Mouse (Mus musculus) heart, postnatal 25 days (tissue): ENCODE results near the gene Ltb4r1. TPM values are rescaled to one million over a fixed set of nuclear protein-coding genes. Genes with fewer than 3 reads are reported as not detected.
A peak's percentile ranks its signal among the peaks of the same experiment; 100 is the strongest.

ENCODE experiments used
- DNase-seq: peaks from one replicate; pipeline ENCODE4 v3.0.0; 2022; ENCODE audit warnings: low spot score
- intact Hi-C: fragments of 180-260 bp; cut with DNase I; formaldehyde crosslinking; loops from one replicate; pipeline ENCODE4 v1.15.1; 2025
- total RNA-seq, 2 experiments: library from RNA; stranded (reverse); gene quantifications; 2 replicates each; pipeline ENCODE4 v1.2.3; 2021

Gene Ltb4r1
- total RNA-seq, 2 experiments from 2014 or later, result 0.18 TPM; not detected in 1

DNA sequence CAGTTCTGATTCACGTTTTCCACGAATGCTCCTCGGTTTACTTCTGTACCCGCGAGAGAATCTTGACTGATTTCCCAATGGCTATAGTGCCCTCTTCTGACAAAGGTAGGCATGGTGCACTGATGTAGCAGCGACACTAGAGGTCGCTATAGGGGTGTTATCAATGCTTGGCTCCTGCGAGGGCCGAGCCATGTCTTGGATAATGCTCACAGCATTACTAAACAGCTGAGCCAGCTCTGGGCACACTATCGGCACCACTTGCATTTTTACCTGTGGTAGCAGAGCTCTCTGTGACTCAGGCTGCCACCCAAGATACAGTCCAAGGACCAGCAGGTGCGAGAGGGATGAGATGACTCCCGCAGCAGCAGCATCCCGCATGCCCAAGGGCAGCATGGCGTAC lies 15.5 kb downstream of the Ltb4r1 start:
- intact Hi-C loops, result loop anchor here (2.0 kb wide), 1 partner anchor 81 kb away; no protein-coding TSS in a partner anchor
- DNase-seq, result no peak

DNA sequence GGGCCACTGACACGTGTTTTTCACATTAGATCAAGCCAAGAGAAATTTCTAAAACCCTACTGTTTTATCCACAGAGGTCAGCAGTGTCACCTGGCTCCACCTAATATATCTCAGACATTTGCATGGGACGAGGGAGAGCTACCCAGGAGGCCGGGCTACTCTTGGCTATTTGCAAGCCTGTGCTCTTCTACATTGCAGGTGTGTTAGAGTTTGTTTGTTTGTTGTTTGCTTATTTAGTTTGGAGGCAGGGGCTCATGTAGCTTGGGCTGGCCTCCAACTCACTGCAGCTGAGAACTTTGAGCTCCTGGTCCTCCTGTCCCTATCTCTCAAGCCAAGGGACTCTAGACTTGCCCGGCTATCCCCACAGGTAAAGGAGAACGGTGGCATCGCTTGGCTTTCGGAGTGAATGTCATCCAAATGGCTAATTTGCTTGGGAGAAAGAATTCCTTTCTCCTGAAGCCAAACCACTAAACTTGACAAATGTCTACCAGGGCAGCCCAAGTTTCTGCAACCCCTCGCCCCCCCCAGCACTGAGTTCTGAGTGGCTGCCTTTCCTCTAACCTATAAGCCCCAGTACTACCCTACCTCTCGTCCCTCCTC lies 16.7 kb downstream of the Ltb4r1 start:
- DNase-seq, result no peak
- intact Hi-C loops, result no loop called here

GRCm38 (mm10) chr14:55783171-55783957 lies 17.6 kb downstream of the Ltb4r1 start:
- intact Hi-C loops, result loop anchor here (1.0 kb wide), 1 partner anchor 41 kb away; no protein-coding TSS in a partner anchor
- no peak for DNase-seq

- no peak for DNase-seq
- intact Hi-C loops, result loop anchor here (1.0 kb wide), 1 partner anchor 40 kb away; no protein-coding TSS in a partner anchor
These were observed 18.1 kb downstream of the Ltb4r1 start, which contains the start of gene Adcy4 for GRCm38 (mm10) chr14:55783958-55784235. Gene Adcy4, minus strand, starts transcription at chr14:55784095.

DNA sequence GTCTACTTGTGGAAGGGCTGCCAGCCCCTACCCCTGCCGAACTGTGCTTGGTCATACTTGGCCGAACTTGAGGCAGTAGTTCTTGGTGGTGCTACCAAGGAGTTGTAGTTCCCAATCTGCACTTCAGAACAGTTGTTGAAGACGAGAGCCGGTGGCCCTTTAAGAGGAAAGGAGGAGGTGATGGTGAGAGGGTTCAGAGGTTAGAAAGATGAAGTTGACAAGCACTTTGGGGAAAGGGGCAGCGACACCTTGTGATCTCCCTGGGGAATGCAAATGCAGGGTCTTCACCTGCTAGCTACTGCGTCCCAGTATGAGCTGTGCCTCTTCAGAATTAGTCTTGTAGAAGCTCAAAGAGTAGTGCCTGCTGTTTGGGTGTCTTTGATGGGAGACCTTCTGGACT lies 19.4 kb downstream of the Ltb4r1 start:
- DNase-seq, result no peak
- intact Hi-C loops, result no loop called here

DNA sequence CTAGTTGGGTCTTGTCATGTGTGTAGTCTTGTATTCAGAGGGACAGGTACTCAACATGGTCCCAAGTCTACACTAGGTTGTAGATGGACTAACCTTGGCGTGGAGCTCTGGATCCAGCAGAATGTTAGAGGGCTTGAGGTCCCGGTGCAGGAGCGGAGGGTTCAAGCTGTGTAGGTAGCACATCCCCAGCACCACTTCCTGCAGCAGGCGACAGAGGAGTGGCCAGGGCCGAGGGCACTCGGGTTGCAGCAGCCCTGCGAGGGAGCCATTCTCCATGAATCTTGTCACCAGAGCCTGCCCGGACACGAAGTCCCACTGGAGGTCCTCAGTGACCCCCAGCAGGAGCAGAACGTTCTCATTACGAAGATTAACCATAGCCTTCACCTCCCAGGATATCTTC lies 22.0 kb downstream of the Ltb4r1 start:
- no peak for DNase-seq
- intact Hi-C loops, result no loop called here

DNA sequence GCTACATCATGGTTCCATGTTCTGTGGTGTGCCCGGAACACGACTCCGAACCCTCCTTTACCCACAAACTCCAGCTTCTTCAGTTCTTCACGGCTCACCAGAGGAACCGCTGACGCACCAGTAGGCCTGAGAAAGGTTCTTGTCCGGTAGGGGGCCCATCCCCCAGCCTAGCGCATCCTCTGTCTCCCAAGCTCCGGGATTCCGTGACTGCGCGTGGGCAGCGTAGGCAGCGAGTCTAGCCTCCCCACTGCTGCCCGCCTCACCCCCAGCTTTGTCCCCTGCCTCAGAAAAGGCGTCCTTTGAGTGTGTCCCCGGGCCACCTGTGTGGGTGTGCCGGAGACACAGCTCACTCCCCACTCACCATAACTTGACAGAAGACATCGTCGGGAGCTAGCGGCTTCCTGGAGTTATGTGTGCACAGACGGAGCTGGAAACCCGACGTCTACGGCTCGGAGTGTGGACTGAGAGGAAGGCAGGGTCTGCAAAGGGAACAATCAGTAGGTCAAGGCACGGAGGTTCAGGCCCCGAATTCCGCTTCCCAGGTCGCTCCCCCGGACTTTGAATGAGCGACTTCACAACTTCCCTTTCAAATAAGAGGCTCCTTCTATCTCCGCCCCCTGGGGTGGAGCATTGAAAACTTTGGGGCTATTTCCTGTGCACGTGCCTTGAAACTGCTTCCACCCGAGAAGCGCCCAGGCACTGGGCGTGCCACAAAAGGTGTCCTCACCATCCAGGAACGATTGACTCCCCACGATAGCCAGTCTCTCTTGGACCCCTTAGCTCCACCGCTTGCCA lies 22.7 kb downstream of the Ltb4r1 start, which contains the start of gene Ripk3:
Ripk3 (minus strand) TSS at position 610 of the 795 bp plus-strand sequence.
- intact Hi-C loops, result no loop called here
- DNase-seq, result no peak

DNA sequence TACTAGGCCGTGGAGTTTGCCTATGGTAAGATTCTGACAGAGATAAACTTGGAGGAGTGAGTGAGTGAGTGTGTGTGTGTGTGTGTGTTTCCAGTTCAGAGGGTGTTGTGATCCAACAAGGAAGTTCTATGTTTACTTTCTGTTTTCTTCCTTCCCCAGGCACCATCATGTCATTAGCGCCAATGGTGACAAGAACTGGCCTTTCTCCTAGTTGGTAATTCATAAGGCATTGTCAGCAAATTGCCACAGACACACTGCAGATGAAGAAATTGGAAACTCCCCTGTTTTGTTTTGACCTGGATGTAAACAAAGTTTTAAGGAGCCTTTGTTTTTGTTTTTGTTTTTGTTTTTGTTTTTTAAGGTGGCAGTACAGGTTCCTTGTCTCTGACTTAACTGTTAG lies 27.7 kb downstream of the Ltb4r1 start:
- DNase-seq, result no peak
- intact Hi-C loops, result no loop called here

- intact Hi-C loops, result no loop called here
These were observed 28.2 kb downstream of the Ltb4r1 start for GRCm38 (mm10) chr14:55793946-55794345.

GRCm38 (mm10) chr14:55795380-55796163 lies 29.8 kb downstream of the Ltb4r1 start:
- intact Hi-C loops, result no loop called here
- DNase-seq, result peak; percentile 45

More at GRCm38 (mm10) chr14:55793946-55794345, 28.2 kb downstream of the Ltb4r1 start:
- DNase-seq, result no peak

- DNase-seq, result no peak
These were observed 49.1 kb downstream of the Ltb4r1 start for GRCm38 (mm10) chr14:55814885-55815284.

DNA sequence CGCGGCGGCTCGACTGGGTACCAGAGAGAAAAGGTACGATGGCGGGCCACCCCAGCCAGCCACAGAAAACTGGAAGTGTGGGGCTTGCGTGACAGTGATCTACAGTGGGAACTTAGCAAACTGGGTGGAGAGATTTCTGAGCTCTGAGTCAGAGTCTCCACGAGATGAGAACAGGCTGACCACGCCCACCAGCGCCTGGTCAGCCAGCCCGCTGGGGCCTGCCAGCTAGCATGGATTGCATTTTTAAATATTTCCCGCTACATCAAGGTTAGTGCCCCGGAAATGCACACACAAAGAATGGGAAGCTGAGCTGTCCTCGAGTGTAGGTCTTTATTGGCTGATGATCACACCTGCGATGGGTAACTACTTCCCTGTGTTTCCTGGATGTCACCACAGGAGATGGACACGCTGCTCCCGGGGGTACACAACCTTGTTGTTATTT lies 49.6 kb downstream of the Ltb4r1 start:
- intact Hi-C loops, result no loop called here
- peak; percentile 65 for DNase-seq

More at GRCm38 (mm10) chr14:55814885-55815284, 49.1 kb downstream of the Ltb4r1 start:
- intact Hi-C loops, result no loop called here

Other genes starting within 250 kb of the Ltb4r1 start
- gene Nrl, start 241.0 kb upstream of the Ltb4r1 start, total RNA-seq, result under 1 TPM in 1 of 2 experiments, not detected in 1; 0.18 TPM
- gene Pck2, start 225.7 kb upstream of the Ltb4r1 start, total RNA-seq, result 10 to 100 TPM; 11.7 to 14.3 TPM
- gene Dcaf11, start 206.0 kb upstream of the Ltb4r1 start, total RNA-seq, result 100 to 1,000 TPM; 129 to 130 TPM
- gene A730061H03Rik, start 205.6 kb upstream of the Ltb4r1 start, total RNA-seq, result under 1 TPM in 1 of 2 experiments, not detected in 1; 0.83 TPM
- 100 to 1,000 TPM; 192 to 214 TPM for gene Fitm1, start 190.3 kb upstream of the Ltb4r1 start, total RNA-seq
- 100 to 1,000 TPM; 249 to 283 TPM for gene Psme1, start 187.8 kb upstream of the Ltb4r1 start, total RNA-seq
- 10 to 100 TPM; 56.0 to 58.1 TPM for gene Emc9, start 180.7 kb upstream of the Ltb4r1 start, total RNA-seq
- gene Psme2, start 174.8 kb upstream of the Ltb4r1 start, total RNA-seq, result 100 to 1,000 TPM in 1 of 2 experiments, 10 to 100 TPM in 1; 93.4 to 101 TPM
- gene Rnf31, start 174.3 kb upstream of the Ltb4r1 start, total RNA-seq, result 10 to 100 TPM; 25.7 to 31.3 TPM
- 10 to 100 TPM; 10.1 to 11.8 TPM for gene Irf9, start 162.4 kb upstream of the Ltb4r1 start, total RNA-seq
- under 1 TPM; 0.23 to 0.36 TPM for gene Rec8, start 147.9 kb upstream of the Ltb4r1 start, total RNA-seq
- gene Ipo4, start 130.0 kb upstream of the Ltb4r1 start, total RNA-seq, result 10 to 100 TPM; 51.1 to 57.0 TPM
- gene Gm49378, start 128.1 kb upstream of the Ltb4r1 start, total RNA-seq, result 1 to 10 TPM; 3.0 to 3.4 TPM
- 10 to 100 TPM; 39.0 to 43.8 TPM for gene Tm9sf1, start 122.2 kb upstream of the Ltb4r1 start, total RNA-seq
- under 1 TPM; 0.56 to 0.60 TPM for gene Tssk4, start 115.8 kb upstream of the Ltb4r1 start, total RNA-seq
- gene Mdp1, start 105.5 kb upstream of the Ltb4r1 start, total RNA-seq, result 10 to 100 TPM; 53.0 to 53.4 TPM
- 10 to 100 TPM in 1 of 2 experiments, 1 to 10 TPM in 1; 8.9 to 11.2 TPM for gene Gmpr2, start 94.0 kb upstream of the Ltb4r1 start, total RNA-seq
- 100 to 1,000 TPM; 252 to 263 TPM for gene Nedd8, start 93.8 kb upstream of the Ltb4r1 start, total RNA-seq
- gene Tinf2, start 84.1 kb upstream of the Ltb4r1 start, total RNA-seq, result 10 to 100 TPM; 10.0 to 10.7 TPM
- under 1 TPM; 0.18 to 0.36 TPM for gene Tgm1, start 52.0 kb upstream of the Ltb4r1 start, total RNA-seq
- 10 to 100 TPM; 13.0 to 13.4 TPM for gene Rabggta, start 43.7 kb upstream of the Ltb4r1 start, total RNA-seq
- 10 to 100 TPM; 43.7 to 47.0 TPM for gene Dhrs1, start 20.3 kb upstream of the Ltb4r1 start, total RNA-seq
- gene Nop9, start 20.3 kb upstream of the Ltb4r1 start, total RNA-seq, result 10 to 100 TPM in 1 of 2 experiments, 1 to 10 TPM in 1; 7.8 to 11.1 TPM
- under 1 TPM; 0.56 to 0.83 TPM for gene Cideb, start 7.5 kb upstream of the Ltb4r1 start, total RNA-seq
- gene Ltb4r2, start 4.5 kb upstream of the Ltb4r1 start, total RNA-seq, result under 1 TPM; 0.06 to 0.13 TPM
- gene Adcy4, start 18.1 kb downstream of the Ltb4r1 start, total RNA-seq, result 10 to 100 TPM; 18.2 to 23.8 TPM
- gene Ripk3, start 22.9 kb downstream of the Ltb4r1 start, total RNA-seq, result 1 to 10 TPM; 2.3 to 3.4 TPM
- gene Nfatc4, start 57.2 kb downstream of the Ltb4r1 start, total RNA-seq, result 1 to 10 TPM; 3.9 to 5.5 TPM
- gene Nynrin, start 88.0 kb downstream of the Ltb4r1 start, total RNA-seq, result 1 to 10 TPM; 8.2 to 9.7 TPM
- under 1 TPM in 1 of 2 experiments, not detected in 1; 0.14 TPM for gene Cbln3, start 118.4 kb downstream of the Ltb4r1 start, total RNA-seq
- 10 to 100 TPM; 11.6 to 13.5 TPM for gene Khnyn, start 119.0 kb downstream of the Ltb4r1 start, total RNA-seq
- gene Sdr39u1, start 134.3 kb downstream of the Ltb4r1 start, total RNA-seq, result 100 to 1,000 TPM; 107 to 108 TPM
- gene Cma1, start 178.7 kb downstream of the Ltb4r1 start, total RNA-seq, result 1 to 10 TPM; 1.0 to 2.5 TPM
- not detected for gene Cma2, start 185.0 kb downstream of the Ltb4r1 start, total RNA-seq